28 mouse cellular contexts compared by ENCODE assay signal in genomic region chr19:43642843-43643242, GRCm38 (mm10). TPM values are rescaled to one million over a fixed set of nuclear protein-coding genes. Genes with fewer than 3 reads are reported as not detected.
"Had no signal": no experiment of that assay in that cellular context is flagged by ENCODE, and none has a peak within 500 bp of the region (broad histone marks: within the 10 kb centered on the region; RNA-seq: fewer than 3 reads in every experiment).

No protein-coding gene starts in this region.

- H3K4me3 ChIP-seq: heart, adult 2 months; heart, embryonic 13.5 days; heart, embryonic 15.5 days; hindbrain, embryonic 13.5 days; hindbrain, embryonic 15.5 days; kidney, embryonic 15.5 days; limb, embryonic 10.5 days; limb, embryonic 12.5 days; liver, embryonic 13.5 days; liver, embryonic 15.5 days had no signal

- H3K9me3 ChIP-seq: heart, embryonic 13.5 days; heart, embryonic 15.5 days; hindbrain, embryonic 13.5 days; hindbrain, embryonic 15.5 days; kidney, embryonic 15.5 days; limb, embryonic 10.5 days; limb, embryonic 12.5 days; liver, embryonic 13.5 days; liver, embryonic 15.5 days had no signal

- H3K4me2 ChIP-seq: heart, embryonic 11.5 days; heart, embryonic 13.5 days; heart, embryonic 15.5 days; hindbrain, embryonic 13.5 days; hindbrain, embryonic 15.5 days; kidney, embryonic 15.5 days; limb, embryonic 12.5 days; liver, embryonic 11.5 days; liver, embryonic 13.5 days; liver, embryonic 15.5 days had no signal

- H3K4me1 ChIP-seq: heart, embryonic 13.5 days; heart, embryonic 15.5 days; hindbrain, embryonic 13.5 days; hindbrain, embryonic 15.5 days; limb, embryonic 10.5 days; limb, embryonic 12.5 days; liver, embryonic 13.5 days had no signal

- ATAC-seq: hindbrain, postnatal 0 days had no signal

- H3K36me3 ChIP-seq: heart, embryonic 13.5 days; heart, embryonic 15.5 days; hindbrain, embryonic 13.5 days; hindbrain, embryonic 15.5 days; kidney, embryonic 15.5 days; limb, embryonic 10.5 days; limb, embryonic 12.5 days; liver, embryonic 13.5 days; liver, embryonic 15.5 days had no signal

- H3K27ac ChIP-seq: heart, adult 2 months; heart, embryonic 13.5 days; heart, embryonic 15.5 days; hindbrain, embryonic 13.5 days; hindbrain, embryonic 15.5 days; hindbrain, postnatal 0 days; kidney, embryonic 15.5 days; kidney, postnatal 0 days; limb, embryonic 10.5 days; limb, embryonic 12.5 days; liver, embryonic 13.5 days; liver, embryonic 15.5 days had no signal

- H3K27me3 ChIP-seq: hindbrain, embryonic 13.5 days; hindbrain, embryonic 15.5 days; kidney, embryonic 15.5 days; liver, embryonic 13.5 days had no signal

- H3K9ac ChIP-seq: heart, embryonic 13.5 days; heart, embryonic 15.5 days; hindbrain, embryonic 13.5 days; hindbrain, embryonic 15.5 days; kidney, embryonic 15.5 days; limb, embryonic 12.5 days; liver, embryonic 13.5 days; liver, embryonic 15.5 days had no signal

- DNase-seq: gastrocnemius, postnatal 14 days; gastrocnemius, postnatal 36 days; heart, adult 2 months; heart, postnatal 14 days; heart, postnatal 36 days; kidney, adult 11 months; kidney, adult 2 months; kidney, adult 9 months; kidney, postnatal 14 days; kidney, postnatal 36 days; layer of hippocampus, adult 9-11 months; layer of hippocampus, postnatal 36 days; liver; liver, embryonic 13.5 days had no signal

RNA-seq across cellular contexts. Expression of gene Nkx2-3, which starts 30.7 kb away (rescaled TPM):
- polyA plus RNA-seq: heart, adult 2 months; heart, embryonic 11.5 days; heart, embryonic 13.5 days; heart, embryonic 15.5 days; heart, postnatal 0 days; hindbrain, embryonic 13.5 days; hindbrain, postnatal 0 days; kidney, adult 2 months; kidney, postnatal 0 days; limb, embryonic 10.5 days; limb, embryonic 12.5 days; limb, embryonic 14.5 days had no signal
